Mouse (Mus musculus): ENCODE results near the gene Prkcb. TPM values are rescaled to one million over a fixed set of nuclear protein-coding genes. Genes with fewer than 3 reads are reported as not detected.

Prkcb gene
- polyA plus RNA-seq, 1 experiment from 2014 or later, result 3.7 TPM

GRCm38 (mm10) chr7:122476697-122477096, 188.1 kb downstream of the Prkcb start:
- Histone ChIP-seq H3K9me3 (replicated peaks) (0 out of 2 replicates have a peak, but pooled peaks cover 7% of the 10 kb centered on the region), H3K4me3 (no peak overlapping the region), H3K4me1 (0 out of 2 replicates have a peak, but pooled peaks cover 5% of the 10 kb centered on the region), H3K36me3 (no peaks in the 10 kb centered on the region), H3K27ac (no peak overlapping the region), H3K27me3 (ENCODE audit: low read depth, poor library complexity, severe bottlenecking) (peaks cover 16% of the 10 kb centered on the region; the same call in 1 of the 2 replicates)
- DNase-seq (ENCODE audit: low spot score), result no peak
- WGBS, result 85% methylated on average over 6 of the region's 6 CpGs

- Histone ChIP-seq H3K4me1 (0 out of 2 replicates have a peak, but pooled peaks cover 5% of the 10 kb centered on the region), H3K9me3 (replicated peaks) (0 out of 2 replicates have a peak, but pooled peaks cover 7% of the 10 kb centered on the region), H3K27me3 (ENCODE audit: low read depth, poor library complexity, severe bottlenecking) (peaks cover 16% of the 10 kb centered on the region; the same call in 1 of the 2 replicates), H3K36me3 (no peaks in the 10 kb centered on the region), H3K27ac (no peak overlapping the region), H3K4me3 (no peak overlapping the region)
- WGBS, result 65% methylated on average over 7 of the region's 7 CpGs
- DNase-seq (ENCODE audit: low spot score), result no peak
Measured at GRCm38 (mm10) chr7:122477118-122477517, 188.6 kb downstream of the Prkcb start.

GRCm38 (mm10) chr7:122477566-122478564, 189.3 kb downstream of the Prkcb start:
- DNase-seq (ENCODE audit: low spot score), result no peak
- no peak overlapping the region for H3K4me3 ChIP-seq
- peaks cover 16% of the 10 kb centered on the region; the same call in 1 of the 2 replicates for H3K27me3 ChIP-seq (ENCODE audit: low read depth, poor library complexity, severe bottlenecking)
- WGBS, result 21% methylated on average over 21 of the region's 21 CpGs
- H3K27ac ChIP-seq, result no peak overlapping the region
- H3K4me1 ChIP-seq, result 0 out of 2 replicates have a peak, but pooled peaks cover 5% of the 10 kb centered on the region
- H3K36me3 ChIP-seq, result no peaks in the 10 kb centered on the region
- 0 out of 2 replicates have a peak, but pooled peaks cover 7% of the 10 kb centered on the region for H3K9me3 ChIP-seq (replicated peaks)

DNA sequence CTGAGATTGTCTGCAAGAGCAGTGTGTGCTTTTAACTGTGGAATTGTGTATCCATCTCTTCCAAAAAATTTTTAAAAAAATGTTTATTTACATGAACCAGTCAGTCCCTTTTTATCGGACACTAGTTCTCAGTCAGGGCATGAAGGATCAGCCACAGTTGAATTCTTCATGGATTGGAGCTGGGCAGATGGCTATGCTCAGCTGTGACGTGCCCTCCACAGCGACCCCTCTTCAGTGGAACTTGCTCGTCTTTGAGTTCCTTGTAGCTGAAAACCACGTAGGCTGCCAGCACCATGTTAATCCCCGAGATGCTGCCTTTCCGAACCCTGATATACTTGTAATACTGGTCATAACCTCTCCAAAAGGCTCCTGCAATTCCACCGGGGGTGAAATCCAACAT, 195.4 kb downstream of the Prkcb start:
- WGBS, result 84% methylated on average over 8 of the region's 8 CpGs
- DNase-seq (ENCODE audit: low spot score), result no peak
- H3K4me1 ChIP-seq, result peaks cover 2% of the 10 kb centered on the region
- H3K27me3 ChIP-seq (ENCODE audit: low read depth, poor library complexity, severe bottlenecking), result peaks cover 2% of the 10 kb centered on the region; the same call in 1 of the 2 replicates
- H3K36me3 ChIP-seq, result no peaks in the 10 kb centered on the region
- no peaks in the 10 kb centered on the region for H3K9me3 ChIP-seq (replicated peaks)
- H3K27ac ChIP-seq, result no peak overlapping the region
- no peak overlapping the region for H3K4me3 ChIP-seq

DNA sequence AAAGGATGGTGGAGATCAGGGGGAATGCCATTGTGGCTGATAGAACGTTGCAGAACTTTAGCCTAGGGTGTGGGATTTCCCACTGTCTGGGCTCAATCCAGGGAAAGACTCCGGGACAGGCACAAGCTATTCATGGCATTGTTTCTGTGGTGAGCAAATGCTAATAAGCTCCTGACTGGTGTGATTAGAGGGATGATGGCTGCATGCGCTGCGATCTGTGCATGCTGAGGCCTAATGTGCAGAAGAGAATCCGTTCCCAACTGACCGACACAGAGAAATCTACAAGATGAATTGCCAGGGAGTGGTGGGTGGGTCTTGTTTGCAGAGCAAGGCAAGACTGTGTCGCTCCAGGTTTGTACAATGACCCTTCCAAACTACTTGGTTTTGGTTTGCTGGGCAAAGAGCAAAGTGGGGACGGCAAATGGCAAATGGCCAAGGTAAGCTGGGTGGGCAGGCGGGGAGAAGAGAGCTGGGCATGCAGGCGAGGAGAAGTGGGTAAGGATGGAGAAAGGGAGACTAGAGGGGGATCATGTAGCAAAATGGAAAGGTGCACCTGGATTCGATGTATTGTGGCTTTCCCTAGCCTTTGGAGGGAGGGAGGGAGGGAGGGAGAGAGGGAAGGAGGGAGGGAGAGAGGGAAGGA, 199.5 kb downstream of the Prkcb start:
- DNase-seq (ENCODE audit: low spot score), result no peak
- H3K9me3 ChIP-seq (replicated peaks), result no peaks in the 10 kb centered on the region
- H3K27ac ChIP-seq, result no peak overlapping the region
- WGBS, result 74% methylated on average over 11 of the region's 11 CpGs
- peaks cover 5% of the 10 kb centered on the region for H3K4me1 ChIP-seq
- no peaks in the 10 kb centered on the region for H3K36me3 ChIP-seq
- H3K27me3 ChIP-seq (ENCODE audit: low read depth, poor library complexity, severe bottlenecking), result no peaks in the 10 kb centered on the region
- H3K4me3 ChIP-seq, result no peak overlapping the region

DNA sequence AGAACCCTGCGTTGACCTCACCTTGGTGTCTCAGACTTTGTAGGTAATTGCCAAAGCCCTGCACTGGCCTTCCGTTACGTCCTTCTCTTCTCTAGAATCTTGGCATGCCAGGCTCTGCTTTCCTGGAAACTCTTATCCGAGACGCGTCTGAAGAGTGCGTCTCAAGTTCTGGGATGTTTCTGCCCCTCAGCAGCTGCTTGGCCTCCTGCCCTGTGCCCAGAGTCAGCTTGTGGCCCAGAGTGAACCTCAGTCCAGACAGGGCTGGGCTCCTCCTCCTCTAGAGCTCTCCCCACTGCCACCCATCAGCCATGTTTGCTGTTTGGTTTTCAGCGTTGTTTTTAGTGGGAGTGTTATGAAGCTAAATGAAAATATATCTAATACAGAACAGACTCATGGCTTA, 203.5 kb downstream of the Prkcb start:
- Histone ChIP-seq H3K27me3 (ENCODE audit: low read depth, poor library complexity, severe bottlenecking) (no peaks in the 10 kb centered on the region), H3K4me3 (no peak overlapping the region), H3K36me3 (no peaks in the 10 kb centered on the region), H3K9me3 (replicated peaks) (no peaks in the 10 kb centered on the region), H3K27ac (no peak overlapping the region), H3K4me1 (peaks cover 5% of the 10 kb centered on the region)
- no peak for DNase-seq (ENCODE audit: low spot score)
- 88% methylated on average over 8 of the region's 8 CpGs for WGBS

- Histone ChIP-seq H3K9me3 (replicated peaks) (no peaks in the 10 kb centered on the region), H3K4me3 (no peak overlapping the region), H3K27me3 (ENCODE audit: low read depth, poor library complexity, severe bottlenecking) (no peaks in the 10 kb centered on the region), H3K27ac (no peak overlapping the region), H3K4me1 (peaks cover 5% of the 10 kb centered on the region), H3K36me3 (no peaks in the 10 kb centered on the region)
- WGBS, result 83% methylated on average over 9 of the region's 9 CpGs
- no peak for DNase-seq (ENCODE audit: low spot score)
Measured at GRCm38 (mm10) chr7:122492936-122493335, 204.4 kb downstream of the Prkcb start.

DNA sequence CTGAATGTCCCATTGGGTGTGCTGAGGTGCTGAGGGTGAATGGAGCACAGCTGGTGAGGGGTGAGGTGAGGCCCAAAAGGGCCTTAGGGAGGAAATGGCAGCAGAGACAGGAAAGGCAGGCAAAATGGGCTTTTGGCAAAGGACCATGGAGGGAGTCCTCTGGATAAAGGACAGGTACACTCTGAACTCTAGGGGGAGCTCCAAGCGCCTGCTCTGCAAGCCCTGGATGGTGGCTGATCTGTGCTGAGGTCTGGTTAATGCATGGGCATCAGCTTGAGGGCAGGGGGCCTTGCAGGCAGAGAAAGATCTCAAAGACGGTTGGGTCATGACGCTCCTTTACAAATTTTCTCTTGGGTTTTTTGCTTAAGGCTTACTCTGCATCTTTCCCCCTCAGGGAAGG, 205.5 kb downstream of the Prkcb start:
- Histone ChIP-seq H3K4me1 (peaks cover 2% of the 10 kb centered on the region), H3K4me3 (no peak overlapping the region), H3K27ac (no peak overlapping the region), H3K36me3 (no peaks in the 10 kb centered on the region), H3K9me3 (replicated peaks) (no peaks in the 10 kb centered on the region), H3K27me3 (ENCODE audit: low read depth, poor library complexity, severe bottlenecking) (no peaks in the 10 kb centered on the region)
- DNase-seq (ENCODE audit: low spot score), result peak; percentile 39
- 21% methylated on average over 3 of the region's 3 CpGs for WGBS

GRCm38 (mm10) chr7:122497516-122497915, 209.0 kb downstream of the Prkcb start:
- H3K4me1 ChIP-seq, result no peaks in the 10 kb centered on the region
- DNase-seq (ENCODE audit: low spot score), result no peak
- 80% methylated on average over 8 of the region's 8 CpGs for WGBS

DNA sequence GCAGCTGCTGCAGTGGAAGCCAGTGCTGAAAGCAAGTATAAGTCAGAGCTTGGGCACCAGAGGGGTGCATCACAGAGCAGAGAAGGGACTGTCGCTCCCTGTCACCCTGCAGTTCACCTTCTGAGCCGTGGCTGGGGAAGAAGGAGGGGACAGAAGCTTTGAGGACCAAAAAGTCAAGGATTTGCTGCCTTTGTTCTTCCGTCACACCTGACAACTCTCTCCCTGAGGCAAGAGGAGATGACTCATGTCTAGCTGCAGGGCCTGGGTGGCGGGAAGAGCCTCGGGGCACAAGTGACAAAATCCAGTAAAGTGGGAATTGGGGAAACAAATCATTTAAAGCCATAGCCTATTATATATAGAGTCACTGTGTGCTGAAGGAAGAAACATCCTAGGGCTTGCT, 209.9 kb downstream of the Prkcb start:
- 49% methylated on average over 5 of the region's 5 CpGs for WGBS
- no peak overlapping the region for H3K4me3 ChIP-seq
- no peaks in the 10 kb centered on the region for H3K9me3 ChIP-seq (replicated peaks)
- H3K27me3 ChIP-seq (ENCODE audit: low read depth, poor library complexity, severe bottlenecking), result no peaks in the 10 kb centered on the region
- H3K36me3 ChIP-seq, result no peaks in the 10 kb centered on the region
- no peak overlapping the region for H3K27ac ChIP-seq
- DNase-seq (ENCODE audit: low spot score), result no peak
- H3K4me1 ChIP-seq, result no peaks in the 10 kb centered on the region

More at GRCm38 (mm10) chr7:122497516-122497915, 209.0 kb downstream of the Prkcb start:
- no peaks in the 10 kb centered on the region for H3K36me3 ChIP-seq
- no peak overlapping the region for H3K27ac ChIP-seq
- no peaks in the 10 kb centered on the region for H3K9me3 ChIP-seq (replicated peaks)
- H3K4me3 ChIP-seq, result no peak overlapping the region
- no peaks in the 10 kb centered on the region for H3K27me3 ChIP-seq (ENCODE audit: low read depth, poor library complexity, severe bottlenecking)

DNA sequence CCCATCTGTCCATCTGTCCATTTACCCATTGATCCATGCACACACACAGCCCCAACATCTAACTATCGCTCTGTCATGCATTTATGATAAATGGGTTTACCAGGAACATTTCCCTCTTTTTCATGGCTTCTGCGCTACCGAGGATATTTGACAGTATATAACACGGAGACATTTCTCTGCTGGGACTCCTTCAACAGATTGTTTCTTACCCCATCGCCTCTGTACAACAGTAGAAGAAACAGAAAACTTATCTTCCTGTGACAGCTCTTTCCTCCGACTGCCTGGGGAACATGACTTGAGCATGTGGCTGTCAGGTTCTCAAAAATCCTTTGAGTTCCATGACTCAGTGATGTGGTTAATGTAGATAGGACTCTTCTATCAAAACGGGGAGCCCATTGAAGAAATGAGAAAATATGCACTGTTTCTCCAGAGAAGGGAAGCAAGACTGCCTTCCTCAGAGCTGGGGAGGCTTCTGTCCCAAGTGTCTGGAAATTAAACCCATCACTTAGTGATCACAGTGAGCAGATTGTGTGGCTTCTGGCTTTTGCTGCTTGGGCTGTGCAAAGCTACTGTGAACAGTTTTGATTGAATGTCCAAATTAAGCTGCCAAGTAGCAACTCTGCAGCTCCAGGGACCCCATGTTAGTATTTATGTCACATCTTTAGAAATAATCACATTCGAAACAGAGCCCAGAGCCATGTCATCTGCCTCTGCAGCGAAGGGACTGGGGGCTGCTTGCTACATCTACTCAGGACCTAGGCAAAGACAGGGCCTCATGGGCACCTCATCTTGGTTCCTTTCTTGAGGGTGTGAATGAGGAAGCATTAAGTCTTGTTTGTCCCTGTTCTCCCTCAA, 211.4 kb downstream of the Prkcb start:
- no peak overlapping the region for H3K4me3 ChIP-seq
- no peak for DNase-seq (ENCODE audit: low spot score)
- H3K9me3 ChIP-seq (replicated peaks), result no peaks in the 10 kb centered on the region
- 89% methylated on average over 9 of the region's 9 CpGs for WGBS
- H3K36me3 ChIP-seq, result no peaks in the 10 kb centered on the region
- no peaks in the 10 kb centered on the region for H3K27me3 ChIP-seq (ENCODE audit: low read depth, poor library complexity, severe bottlenecking)
- no peak overlapping the region for H3K27ac ChIP-seq
- no peaks in the 10 kb centered on the region for H3K4me1 ChIP-seq

DNA sequence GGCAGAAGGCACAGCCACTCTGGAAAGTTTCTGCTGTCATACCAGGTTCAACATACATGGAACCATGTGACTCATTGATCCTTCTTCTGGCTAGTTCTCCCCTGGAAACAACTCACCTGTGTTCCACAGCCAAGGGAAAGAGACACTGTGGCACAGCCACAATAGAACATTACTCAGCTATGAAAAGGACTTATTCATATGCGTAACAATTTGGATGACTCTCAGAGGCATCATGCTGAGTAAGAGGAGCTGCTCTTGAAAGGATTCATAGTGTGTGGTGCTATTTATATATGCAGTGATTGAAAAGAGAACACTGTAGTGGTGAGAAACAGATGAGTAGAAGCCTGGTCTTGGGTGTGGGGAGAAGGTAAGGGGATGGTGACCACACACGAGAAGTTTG, 217.9 kb downstream of the Prkcb start:
- DNase-seq (ENCODE audit: low spot score), result no peak
- H3K4me3 ChIP-seq, result no peak overlapping the region
- 91% methylated on average over 2 of the region's 2 CpGs for WGBS
- no peaks in the 10 kb centered on the region for H3K27me3 ChIP-seq (ENCODE audit: low read depth, poor library complexity, severe bottlenecking)
- no peaks in the 10 kb centered on the region for H3K9me3 ChIP-seq (replicated peaks)
- no peaks in the 10 kb centered on the region for H3K36me3 ChIP-seq
- H3K27ac ChIP-seq, result no peak overlapping the region
- H3K4me1 ChIP-seq, result no peaks in the 10 kb centered on the region

Measured in limb, embryonic 10.5 days (tissue).